Mouse (Mus musculus) forebrain, embryonic 15.5 days (tissue): ENCODE measurements at regions not wholly inside any gene's neighbourhood (a gene's known extent, or its start where the extent isn't known, plus 50 kb on each side); places are given as distances from the start of the nearest gene placed in this dataset.

Experiments used
- ATAC-seq: fragments of 200-750 bp; cut with Nextera tagmentation; replicated peaks from 2 replicates; pipeline ENCODE4 v1.8.0; 2017; ENCODE audit warnings: mild to moderate bottlenecking, moderate TSS enrichment, moderate library complexity
- H3K27ac ChIP-seq: fragments of 300-500 bp; sonication (generic); replicated peaks from 2 replicates; pipeline ENCODE4 v1.5.1; 2015; ENCODE audit warnings: mild to moderate bottlenecking, inconsistent platforms
- H3K27me3 ChIP-seq: fragments of 300-500 bp; sonication (generic); 2 replicates; pipeline ENCODE4 v1.6.1; 2015; ENCODE audit warnings: inconsistent platforms
- H3K36me3 ChIP-seq: fragments of 300-500 bp; sonication (generic); 2 replicates; pipeline ENCODE4 v1.6.1; 2015; ENCODE audit warnings: mild to moderate bottlenecking, inconsistent platforms
- H3K4me1 ChIP-seq: fragments of 300-500 bp; sonication (generic); 2 replicates; pipeline ENCODE4 v1.6.1; 2015; ENCODE audit warnings: inconsistent platforms
- H3K4me2 ChIP-seq: fragments of 300-500 bp; sonication (generic); replicated peaks from 2 replicates; pipeline ENCODE4 v1.6.1; 2015; ENCODE audit warnings: mild to moderate bottlenecking, inconsistent platforms
- H3K4me3 ChIP-seq: fragments of 300-500 bp; sonication (generic); 2 replicates; pipeline ENCODE4 v1.5.1; 2015; ENCODE audit warnings: mild to moderate bottlenecking, inconsistent platforms
- H3K9ac ChIP-seq: fragments of 300-500 bp; sonication (generic); replicated peaks from 2 replicates; pipeline ENCODE4 v1.6.1; 2015; ENCODE audit warnings: mild to moderate bottlenecking, inconsistent platforms
- H3K9me3 ChIP-seq: fragments of 300-500 bp; sonication (generic); 2 replicates; pipeline ENCODE4 v1.6.1; 2016; ENCODE audit warnings: inconsistent platforms
- WGBS: fragments of 180-500 bp; shearing (Covaris S2); methylation state at CpG from one replicate; pipeline ENCODE4 v1.1.7; 2015; ENCODE audit warnings: mixed read lengths; 5-methylcytosine and 5-hydroxymethylcytosine counted together

- no peak overlapping the region for H3K27ac ChIP-seq
- 61% methylated on average over 14 of the region's 14 CpGs for WGBS
- H3K4me1 ChIP-seq = peaks cover 4% of the 10 kb centered on the region
- no peak overlapping the region for H3K4me3 ChIP-seq
- no peak overlapping the region for H3K9ac ChIP-seq
- H3K4me2 ChIP-seq = no peak overlapping the region
- no peaks in the 10 kb centered on the region for H3K9me3 ChIP-seq
- peaks cover 6% of the 10 kb centered on the region; the same call in 1 of the 2 replicates for H3K27me3 ChIP-seq
- H3K36me3 ChIP-seq = no peaks in the 10 kb centered on the region
- no peak for ATAC-seq
Observed at GRCm38 (mm10) chr7:135860741-135861408, 144.7 kb upstream of the Mki67 start.

GRCm38 (mm10) chr7:135861409-135861805 lies 145.2 kb upstream of the Mki67 start:
- Histone ChIP-seq H3K4me3 (no peak overlapping the region), H3K9me3 (no peaks in the 10 kb centered on the region), H3K27me3 (peaks cover 6% of the 10 kb centered on the region; the same call in 1 of the 2 replicates), H3K4me1 (peaks cover 4% of the 10 kb centered on the region), H3K4me2 (no peak overlapping the region), H3K36me3 (no peaks in the 10 kb centered on the region), H3K9ac (no peak overlapping the region), H3K27ac (no peak overlapping the region)
- no peak for ATAC-seq
- WGBS = 76% methylated on average over 7 of the region's 7 CpGs

GRCm38 (mm10) chr7:135863581-135864426 lies 147.6 kb upstream of the Mki67 start:
- ATAC-seq = no peak
- 33% methylated on average over 22 of the region's 22 CpGs for WGBS
- Histone ChIP-seq H3K9me3 (no peaks in the 10 kb centered on the region), H3K36me3 (no peaks in the 10 kb centered on the region), H3K9ac (no peak overlapping the region), H3K27me3 (peaks cover 6% of the 10 kb centered on the region; the same call in 1 of the 2 replicates), H3K4me2 (no peak overlapping the region), H3K27ac (no peak overlapping the region), H3K4me1 (peaks cover 4% of the 10 kb centered on the region), H3K4me3 (no peak overlapping the region)

GRCm38 (mm10) chr7:135870981-135871380 lies 154.8 kb upstream of the Mki67 start:
- Histone ChIP-seq H3K4me1 (no peaks in the 10 kb centered on the region), H3K27ac (no peak overlapping the region), H3K4me2 (no peak overlapping the region), H3K4me3 (no peak overlapping the region), H3K36me3 (no peaks in the 10 kb centered on the region), H3K9me3 (no peaks in the 10 kb centered on the region), H3K27me3 (no peaks in the 10 kb centered on the region), H3K9ac (no peak overlapping the region)
- no peak for ATAC-seq
- WGBS = 85% methylated on average over 6 of the region's 6 CpGs

- no peak overlapping the region for H3K4me3 ChIP-seq
- no peaks in the 10 kb centered on the region for H3K27me3 ChIP-seq
- no peak overlapping the region for H3K4me2 ChIP-seq
- H3K4me1 ChIP-seq = 0 out of 2 replicates have a peak, but pooled peaks cover 6% of the 10 kb centered on the region
- 76% methylated on average over 6 of the region's 6 CpGs for WGBS
- H3K9me3 ChIP-seq = no peaks in the 10 kb centered on the region
- H3K36me3 ChIP-seq = no peaks in the 10 kb centered on the region
- H3K9ac ChIP-seq = no peak overlapping the region
- no peak for ATAC-seq
- no peak overlapping the region for H3K27ac ChIP-seq
Observed at GRCm38 (mm10) chr7:135877091-135877874, 161.1 kb upstream of the Mki67 start.

- ATAC-seq = no peak
- Histone ChIP-seq H3K4me2 (no peak overlapping the region), H3K36me3 (no peaks in the 10 kb centered on the region), H3K27ac (no peak overlapping the region), H3K27me3 (no peaks in the 10 kb centered on the region), H3K9ac (no peak overlapping the region), H3K9me3 (no peaks in the 10 kb centered on the region), H3K4me1 (0 out of 2 replicates have a peak, but pooled peaks cover 6% of the 10 kb centered on the region), H3K4me3 (no peak overlapping the region)
- WGBS = 78% methylated on average over 3 of the region's 3 CpGs
Observed at GRCm38 (mm10) chr7:135878750-135879149, 162.6 kb upstream of the Mki67 start.

GRCm38 (mm10) chr7:135880446-135880845 lies 164.3 kb upstream of the Mki67 start:
- WGBS = 92% methylated on average over 9 of the region's 9 CpGs
- Histone ChIP-seq H3K4me1 (0 out of 2 replicates have a peak, but pooled peaks cover 6% of the 10 kb centered on the region), H3K27ac (no peak overlapping the region), H3K36me3 (no peaks in the 10 kb centered on the region), H3K9me3 (no peaks in the 10 kb centered on the region), H3K27me3 (no peaks in the 10 kb centered on the region), H3K4me3 (no peak overlapping the region), H3K4me2 (no peak overlapping the region), H3K9ac (no peak overlapping the region)
- ATAC-seq = no peak

GRCm38 (mm10) chr7:135882306-135882705 lies 166.1 kb upstream of the Mki67 start:
- no peak overlapping the region for H3K4me2 ChIP-seq
- 0 out of 2 replicates have a peak, but pooled peaks cover 4% of the 10 kb centered on the region for H3K4me1 ChIP-seq
- H3K9me3 ChIP-seq = no peaks in the 10 kb centered on the region
- WGBS = 91% methylated on average over 4 of the region's 4 CpGs
- no peak for ATAC-seq
- no peaks in the 10 kb centered on the region for H3K27me3 ChIP-seq
- no peak overlapping the region for H3K9ac ChIP-seq
- H3K36me3 ChIP-seq = no peaks in the 10 kb centered on the region
- no peak overlapping the region for H3K4me3 ChIP-seq
- no peak overlapping the region for H3K27ac ChIP-seq

- 0 out of 2 replicates have a peak, but pooled peaks have one; percentile 13 for ATAC-seq
- H3K27me3 ChIP-seq = no peaks in the 10 kb centered on the region
- WGBS = 10% methylated on average over 3 of the region's 3 CpGs
- H3K4me1 ChIP-seq = peaks cover 12% of the 10 kb centered on the region
- H3K9ac ChIP-seq = no peak overlapping the region
- H3K27ac ChIP-seq = no peak overlapping the region
- H3K36me3 ChIP-seq = no peaks in the 10 kb centered on the region
- no peak overlapping the region for H3K4me3 ChIP-seq
- H3K4me2 ChIP-seq = peak overlapping the region; percentile 22
- no peaks in the 10 kb centered on the region for H3K9me3 ChIP-seq
Observed at GRCm38 (mm10) chr7:135888598-135888997, 172.4 kb upstream of the Mki67 start.

- Histone ChIP-seq H3K9ac (no peak overlapping the region), H3K27ac (no peak overlapping the region), H3K4me1 (peaks cover 12% of the 10 kb centered on the region), H3K4me3 (0 out of 2 replicates have a peak overlapping the region, but pooled peaks have one; percentile 1), H3K36me3 (no peaks in the 10 kb centered on the region), H3K9me3 (no peaks in the 10 kb centered on the region), H3K27me3 (no peaks in the 10 kb centered on the region), H3K4me2 (peak overlapping the region; percentile 22)
- WGBS = 6% methylated on average over 17 of the region's 17 CpGs
- no peak for ATAC-seq
Observed at GRCm38 (mm10) chr7:135889016-135889726, 173.0 kb upstream of the Mki67 start.

- no peak for ATAC-seq
- Histone ChIP-seq H3K27me3 (no peaks in the 10 kb centered on the region), H3K27ac (no peak overlapping the region), H3K36me3 (no peaks in the 10 kb centered on the region), H3K4me3 (no peak overlapping the region), H3K4me1 (no peaks in the 10 kb centered on the region; the same call in 1 of the 2 replicates), H3K9ac (no peak overlapping the region), H3K4me2 (no peak overlapping the region), H3K9me3 (no peaks in the 10 kb centered on the region)
- 79% methylated on average over 2 of the region's 2 CpGs for WGBS
Observed at GRCm38 (mm10) chr7:135898876-135899275, 182.7 kb upstream of the Mki67 start.
